Mouse (Mus musculus) liver, postnatal 0 days (tissue): ENCODE results near the gene Sapcd2.

ENCODE experiments used
- CTCF ChIP-seq: sonication (generic); IDR thresholded peaks from 2 replicates; pipeline ENCODE4 v1.5.1; 2016; ENCODE audit warnings: antibody characterized with exemption, low read depth
- EP300 ChIP-seq: IDR thresholded peaks from 2 replicates; pipeline ENCODE4 v1.6.1; 2016; ENCODE audit warnings: antibody characterized with exemption, low read depth, mild to moderate bottlenecking

GRCm38 (mm10) chr2:25338303-25338702 lies 33.8 kb upstream of the Sapcd2 start:
- TF ChIP-seq CTCF (no peak), EP300 (no peak)
